Mouse (Mus musculus): ENCODE measurements around the gene Slc6a20b. TPM values are rescaled to one million over a fixed set of nuclear protein-coding genes. Genes with fewer than 3 reads are reported as not detected.

The Slc6a20b gene
- polyA plus RNA-seq, 1 experiment: 0.35 TPM

GRCm38 (mm10) chr9:123589240-123589910 lies 43.0 kb downstream of the Slc6a20b start:
- no peak for DNase-seq (ENCODE audit: low read depth)

DNA sequence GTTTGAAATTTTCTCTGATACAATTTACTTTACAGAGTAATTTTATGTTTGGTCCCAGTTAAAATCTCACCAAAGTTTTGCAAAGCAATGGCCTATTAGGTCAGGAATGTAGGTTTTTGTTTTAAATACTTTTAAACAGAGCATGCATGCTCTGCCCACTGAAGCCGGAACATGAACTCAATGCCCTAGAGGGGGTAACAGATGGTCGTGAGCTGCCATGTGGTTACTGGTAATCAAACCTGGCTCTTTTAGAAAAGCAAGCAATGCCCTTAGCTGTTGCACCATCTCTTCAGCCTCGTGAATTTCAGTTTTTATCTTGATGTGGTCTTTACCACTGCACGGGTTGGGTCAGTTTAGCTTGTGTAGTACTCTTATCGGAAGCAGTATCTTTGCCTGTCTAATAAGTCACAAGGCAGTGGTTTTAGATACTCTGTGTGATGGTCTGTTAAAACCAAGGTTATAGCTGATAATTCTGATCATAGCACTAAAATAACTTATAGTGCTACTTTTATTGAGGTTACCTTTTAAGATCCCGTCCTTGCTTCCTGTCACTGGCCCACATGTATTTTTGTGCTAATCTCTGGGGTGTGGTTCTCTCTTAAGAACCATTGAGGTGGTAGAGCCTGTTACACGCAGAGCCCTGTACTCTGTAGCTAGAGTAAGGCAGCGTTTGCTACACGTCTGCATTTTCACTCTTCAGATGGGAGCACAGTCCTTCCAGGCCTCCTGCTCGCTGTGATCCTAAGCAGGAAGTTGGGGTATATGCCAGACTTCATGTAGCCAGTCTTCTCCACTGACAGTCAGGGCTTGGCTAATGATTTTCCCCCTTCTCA lies 54.8 kb downstream of the Slc6a20b start:
- no peak for DNase-seq (ENCODE audit: low read depth)

DNA sequence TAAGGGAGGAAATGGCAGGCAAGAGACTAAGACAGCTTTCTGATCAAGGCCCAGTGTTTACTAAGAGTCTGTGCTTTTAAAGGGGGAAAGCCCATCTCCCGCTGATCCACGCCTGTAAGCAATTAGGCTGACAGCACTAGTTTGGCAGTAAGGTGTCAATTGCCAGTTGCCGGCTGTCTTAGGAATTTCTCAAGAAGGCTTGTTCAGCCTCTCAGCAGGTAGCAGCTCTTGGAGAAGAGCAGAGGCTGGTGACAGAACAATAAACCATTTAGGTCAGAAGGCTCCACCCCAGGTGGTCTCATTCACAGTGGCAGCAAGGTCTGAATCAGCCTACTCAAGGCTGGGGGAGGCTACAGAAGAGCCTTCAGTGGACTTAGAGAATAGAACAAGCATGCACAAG lies 77.8 kb downstream of the Slc6a20b start:
- no peak for DNase-seq (ENCODE audit: low read depth)

Other genes with a start within 250 kb of the Slc6a20b start
- 44.7 and 48.0 TPM in 2 replicates for gene Limd1, start 153.9 kb downstream of the Slc6a20b start, polyA plus RNA-seq (2012; rRNA removed)
- 16.8 and 19.2 TPM in 2 replicates for gene Sacm1l, start 102.8 kb downstream of the Slc6a20b start, polyA plus RNA-seq (2012; rRNA removed)
- gene Ccr9, start 45.9 kb upstream of the Slc6a20b start, polyA plus RNA-seq (2012; rRNA removed): 0.18 and 0.24 TPM in 2 replicates
- 2.2 and 2.7 TPM in 2 replicates for gene Slc6a20a, start 46.3 kb upstream of the Slc6a20b start, polyA plus RNA-seq (2012; rRNA removed)
- 6.2 and 8.1 TPM in 2 replicates for gene Lztfl1, start 85.1 kb upstream of the Slc6a20b start, polyA plus RNA-seq (2012; rRNA removed)
- 0.57 and 0.74 TPM in 2 replicates for gene Cxcr6, start 173.9 kb upstream of the Slc6a20b start, polyA plus RNA-seq (2012; rRNA removed)
- gene Fyco1, start 219.3 kb upstream of the Slc6a20b start, polyA plus RNA-seq (2012; rRNA removed): 8.6 and 19.0 TPM in 2 replicates
- gene Xcr1, start 229.5 kb upstream of the Slc6a20b start, polyA plus RNA-seq (2012; rRNA removed): 0.20 and 0.30 TPM in 2 replicates